Mouse (Mus musculus): ENCODE data around the gene Hnrnpa0. TPM values are rescaled to one million over a fixed set of nuclear protein-coding genes. Genes with fewer than 3 reads are reported as not detected.

Gene Hnrnpa0
- total and polyA plus RNA-seq, 2 experiments from 2014 or later: 56.8 to 178 TPM

GRCm38 (mm10) chr13:58123381-58123780, 5.0 kb downstream of the Hnrnpa0 start:
- TF ChIP-seq CTCF (IDR thresholded peaks at IDR 0.05; ENCODE audit: low read depth): no peak
- H3K4me2 ChIP-seq (ENCODE audit: low read depth, low read length): no peak overlapping the region
- DNase-seq (ENCODE audit: low spot score): no peak
- no peak overlapping the region for H3K27ac ChIP-seq
- no peaks in the 10 kb centered on the region for H3K36me3 ChIP-seq (ENCODE audit: insufficient read depth, low read length)
- H3K4me3 ChIP-seq (ENCODE audit: low read length): no peak overlapping the region
- ATAC-seq: no peak
- 54% methylated on average over 8 of the region's 8 CpGs for WGBS
- peaks cover 9% of the 10 kb centered on the region; the same call in 1 of the 2 replicates for H3K4me1 ChIP-seq (ENCODE audit: insufficient read depth, low read length)
- H3K9ac ChIP-seq (replicated peaks; ENCODE audit: low read length): no peak overlapping the region
- H3K9me3 ChIP-seq (ENCODE audit: low read length): no peaks in the 10 kb centered on the region
- H3K27me3 ChIP-seq (ENCODE audit: insufficient read depth, low read length): no peaks in the 10 kb centered on the region

- no peaks in the 10 kb centered on the region for H3K27me3 ChIP-seq (ENCODE audit: insufficient read depth, low read length)
- no peak for ATAC-seq
- H3K4me2 ChIP-seq (ENCODE audit: low read depth, low read length): no peak overlapping the region
- no peaks in the 10 kb centered on the region for H3K9me3 ChIP-seq (ENCODE audit: low read length)
- no peak overlapping the region for H3K4me3 ChIP-seq (ENCODE audit: low read length)
- H3K27ac ChIP-seq: no peak overlapping the region
- H3K9ac ChIP-seq (replicated peaks; ENCODE audit: low read length): no peak overlapping the region
- H3K4me1 ChIP-seq (ENCODE audit: insufficient read depth, low read length): peaks cover 9% of the 10 kb centered on the region; the same call in 1 of the 2 replicates
- no peaks in the 10 kb centered on the region for H3K36me3 ChIP-seq (ENCODE audit: insufficient read depth, low read length)
- WGBS: 37% methylated on average over 10 of the region's 10 CpGs
- TF ChIP-seq CTCF (IDR thresholded peaks at IDR 0.05; ENCODE audit: low read depth): no peak
- DNase-seq (ENCODE audit: low spot score): no peak
These were observed 5.5 kb downstream of the Hnrnpa0 start for GRCm38 (mm10) chr13:58122786-58123297.

- Histone ChIP-seq H3K9ac (replicated peaks; ENCODE audit: low read length) (no peak overlapping the region), H3K4me1 (ENCODE audit: insufficient read depth, low read length) (no peaks in the 10 kb centered on the region), H3K4me3 (ENCODE audit: low read length) (no peak overlapping the region), H3K27ac (no peak overlapping the region), H3K36me3 (ENCODE audit: insufficient read depth, low read length) (no peaks in the 10 kb centered on the region), H3K27me3 (ENCODE audit: insufficient read depth, low read length) (no peaks in the 10 kb centered on the region), H3K9me3 (ENCODE audit: low read length) (no peaks in the 10 kb centered on the region), H3K4me2 (ENCODE audit: low read depth, low read length) (no peak overlapping the region)
- 72% methylated on average over 8 of the region's 8 CpGs for WGBS
- ATAC-seq: no peak
- DNase-seq (ENCODE audit: low spot score): peak; percentile 70
- peak; percentile 72 for TF ChIP-seq CTCF (IDR thresholded peaks at IDR 0.05; ENCODE audit: low read depth)
These were observed 10.9 kb downstream of the Hnrnpa0 start for GRCm38 (mm10) chr13:58117318-58118017.

- H3K4me3 ChIP-seq (ENCODE audit: low read length): no peak overlapping the region
- H3K36me3 ChIP-seq (ENCODE audit: insufficient read depth, low read length): no peaks in the 10 kb centered on the region
- H3K27me3 ChIP-seq (ENCODE audit: insufficient read depth, low read length): no peaks in the 10 kb centered on the region
- H3K9ac ChIP-seq (replicated peaks; ENCODE audit: low read length): no peak overlapping the region
- TF ChIP-seq CTCF (IDR thresholded peaks at IDR 0.05; ENCODE audit: low read depth): no peak
- no peak overlapping the region for H3K27ac ChIP-seq
- ATAC-seq (no peak), DNase-seq (ENCODE audit: low spot score) (no peak)
- no peak overlapping the region for H3K4me2 ChIP-seq (ENCODE audit: low read depth, low read length)
- H3K9me3 ChIP-seq (ENCODE audit: low read length): no peaks in the 10 kb centered on the region
- WGBS: 88% methylated on average over 2 of the region's 2 CpGs
- H3K4me1 ChIP-seq (ENCODE audit: insufficient read depth, low read length): peaks cover 5% of the 10 kb centered on the region; the same call in 1 of the 2 replicates
These were observed 11.6 kb downstream of the Hnrnpa0 start for GRCm38 (mm10) chr13:58116801-58117200.

- no peak overlapping the region for H3K4me2 ChIP-seq (ENCODE audit: low read depth, low read length)
These were observed 13.1 kb downstream of the Hnrnpa0 start for GRCm38 (mm10) chr13:58115227-58115626.

GRCm38 (mm10) chr13:58113061-58113900, 15.1 kb downstream of the Hnrnpa0 start, which contains the start of gene Klhl3:
TSS of gene Klhl3 (minus strand) at chr13:58113592.
- no peaks in the 10 kb centered on the region for H3K36me3 ChIP-seq (ENCODE audit: insufficient read depth, low read length)
- peak; percentile 70 for TF ChIP-seq CTCF (IDR thresholded peaks at IDR 0.05; ENCODE audit: low read depth)
- peak within 1 kb of the TSS; percentile 52 for H3K4me3 ChIP-seq (ENCODE audit: low read length)
- peak; percentile 91 for ATAC-seq
- H3K27me3 ChIP-seq (ENCODE audit: insufficient read depth, low read length): no peaks in the 10 kb centered on the region
- H3K4me1 ChIP-seq (ENCODE audit: insufficient read depth, low read length): peaks cover 12% of the 10 kb centered on the region; the same call in 1 of the 2 replicates
- H3K27ac ChIP-seq: peak within 1 kb of the TSS; percentile 91
- H3K9ac ChIP-seq (replicated peaks; ENCODE audit: low read length): peak within 1 kb of the TSS; percentile 57
- peak; percentile 83 for DNase-seq (ENCODE audit: low spot score)
- peak within 1 kb of the TSS; percentile 87 for H3K4me2 ChIP-seq (ENCODE audit: low read depth, low read length)
- H3K9me3 ChIP-seq (ENCODE audit: low read length): no peaks in the 10 kb centered on the region
- WGBS: under 1% methylated on average over 35 of the region's 35 CpGs

More at GRCm38 (mm10) chr13:58115227-58115626, 13.1 kb downstream of the Hnrnpa0 start:
- no peak overlapping the region for H3K27ac ChIP-seq
- no peak for ATAC-seq
- H3K4me3 ChIP-seq (ENCODE audit: low read length): no peak overlapping the region
- no peaks in the 10 kb centered on the region for H3K36me3 ChIP-seq (ENCODE audit: insufficient read depth, low read length)
- DNase-seq (ENCODE audit: low spot score): no peak
- no peak for TF ChIP-seq CTCF (IDR thresholded peaks at IDR 0.05; ENCODE audit: low read depth)
- no peaks in the 10 kb centered on the region for H3K27me3 ChIP-seq (ENCODE audit: insufficient read depth, low read length)
- no peak overlapping the region for H3K9ac ChIP-seq (replicated peaks; ENCODE audit: low read length)
- WGBS: 65% methylated on average over 13 of the region's 13 CpGs
- H3K9me3 ChIP-seq (ENCODE audit: low read length): no peaks in the 10 kb centered on the region
- H3K4me1 ChIP-seq (ENCODE audit: insufficient read depth, low read length): peaks cover 12% of the 10 kb centered on the region; the same call in 1 of the 2 replicates

Data from hindbrain, postnatal 0 days (tissue).